Mouse (Mus musculus) intestine, embryonic 15.5 days (tissue): ENCODE measurements around the gene Elmod3. TPM values are rescaled to one million over a fixed set of nuclear protein-coding genes. Genes with fewer than 3 reads are reported as not detected.

Experiments used
- ATAC-seq: fragments of 200-750 bp; cut with Nextera tagmentation; 2 replicates; pipeline ENCODE4 v1.8.0; 2017; ENCODE audit warnings: moderate TSS enrichment, moderate library complexity
- H3K27ac ChIP-seq: fragments of 300-500 bp; sonication (generic); 2 replicates; pipeline ENCODE4 v1.5.1; 2015; ENCODE audit warnings: mild to moderate bottlenecking, inconsistent platforms
- H3K27me3 ChIP-seq: fragments of 300-500 bp; sonication (generic); replicated peaks from 2 replicates; pipeline ENCODE4 v1.6.1; 2015; ENCODE audit warnings: inconsistent platforms
- H3K36me3 ChIP-seq: fragments of 300-500 bp; sonication (generic); 2 replicates; pipeline ENCODE4 v1.6.1; 2015; ENCODE audit warnings: inconsistent platforms
- H3K4me1 ChIP-seq: fragments of 300-500 bp; sonication (generic); replicated peaks from 2 replicates; pipeline ENCODE4 v1.6.1; 2015; ENCODE audit warnings: inconsistent platforms
- H3K4me2 ChIP-seq: fragments of 300-500 bp; sonication (generic); replicated peaks from 2 replicates; pipeline ENCODE4 v1.6.1; 2015; ENCODE audit warnings: mild to moderate bottlenecking, inconsistent platforms
- H3K4me3 ChIP-seq: fragments of 300-500 bp; sonication (generic); replicated peaks from 2 replicates; pipeline ENCODE4 v1.5.1; 2015; ENCODE audit warnings: inconsistent platforms
- H3K9ac ChIP-seq: fragments of 300-500 bp; sonication (generic); 2 replicates; pipeline ENCODE4 v1.6.1; 2015; ENCODE audit warnings: inconsistent platforms
- H3K9me3 ChIP-seq: fragments of 300-500 bp; sonication (generic); 2 replicates; pipeline ENCODE4 v1.6.1; 2016; ENCODE audit warnings: inconsistent platforms
- WGBS: fragments of 180-500 bp; shearing (Covaris S2); methylation state at CpG from one replicate; pipeline ENCODE4 v1.1.7; 2015; 5-methylcytosine and 5-hydroxymethylcytosine counted together
- polyA plus RNA-seq: library from polyadenylated mRNA; unstranded; fragments of >200 nt; fragmentation: Nextera tagmentation; extraction: Ambion mirVana; gene quantifications from 2 replicates; pipeline ENCODE4 v1.2.1, GENCODE M21; 2015

Elmod3 gene
- polyA plus RNA-seq = 13.9 and 14.3 TPM in 2 replicates

DNA sequence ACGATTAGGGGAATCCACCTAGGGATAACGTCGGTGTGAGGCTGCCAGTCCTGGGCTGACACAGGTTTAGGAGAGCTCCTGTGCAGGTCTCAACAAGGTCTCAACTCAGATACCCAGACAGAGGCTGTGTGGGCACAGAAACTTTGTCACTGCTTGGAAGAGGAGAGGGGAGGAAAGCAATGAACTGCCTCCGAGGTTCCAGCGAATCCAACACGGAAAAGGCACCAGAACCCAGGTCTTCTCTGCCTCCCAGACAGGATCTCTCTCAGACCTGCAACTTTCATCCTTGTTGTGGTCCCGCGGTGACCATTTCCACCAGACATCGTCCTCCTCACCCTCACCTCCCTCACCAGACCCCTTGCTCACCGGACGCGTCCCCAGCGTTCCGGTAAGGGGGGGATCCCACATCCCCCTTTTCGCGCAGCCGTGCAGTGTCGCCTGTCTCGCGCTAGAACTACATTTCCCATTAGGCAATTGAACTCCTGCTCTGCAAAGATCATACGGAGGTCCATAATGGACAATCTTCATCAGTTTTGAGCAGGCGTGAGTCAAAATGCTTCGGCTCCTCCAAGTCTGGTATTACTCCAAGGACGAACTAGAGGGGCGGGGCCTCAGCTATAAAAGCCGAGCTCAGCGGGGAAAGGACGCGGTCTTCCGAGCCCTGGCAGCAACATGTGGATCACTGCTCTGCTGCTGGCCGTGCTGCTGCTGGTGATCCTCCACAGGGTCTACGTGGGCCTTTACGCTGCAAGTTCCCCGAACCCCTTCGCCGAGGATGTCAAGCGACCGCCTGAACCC, at the start of gene Elmod3, which contains the start of gene Retsat:
TSS of gene Elmod3 (minus strand) at position 458 of the 798 bp plus-strand sequence.
TSS of gene Retsat (plus strand) at position 520 of the 798 bp plus-strand sequence.
- ATAC-seq = peak; percentile 93
- H3K4me2 ChIP-seq = peak within 1 kb of the TSS; percentile 68
- peak within 1 kb of the TSS; percentile 54 for H3K4me3 ChIP-seq
- peak within 1 kb of the TSS; percentile 63 for H3K27ac ChIP-seq
- peak within 1 kb of the TSS; percentile 59 for H3K9ac ChIP-seq
- H3K4me1 ChIP-seq = peaks cover 4% of the 10 kb centered on the region; the same call in 1 of the 2 replicates
- no peaks in the 10 kb centered on the region for H3K27me3 ChIP-seq
- under 1% methylated on average over 38 of the region's 38 CpGs for WGBS
- no peaks in the 10 kb centered on the region for H3K9me3 ChIP-seq
- H3K36me3 ChIP-seq = no peaks in the 10 kb centered on the region

DNA sequence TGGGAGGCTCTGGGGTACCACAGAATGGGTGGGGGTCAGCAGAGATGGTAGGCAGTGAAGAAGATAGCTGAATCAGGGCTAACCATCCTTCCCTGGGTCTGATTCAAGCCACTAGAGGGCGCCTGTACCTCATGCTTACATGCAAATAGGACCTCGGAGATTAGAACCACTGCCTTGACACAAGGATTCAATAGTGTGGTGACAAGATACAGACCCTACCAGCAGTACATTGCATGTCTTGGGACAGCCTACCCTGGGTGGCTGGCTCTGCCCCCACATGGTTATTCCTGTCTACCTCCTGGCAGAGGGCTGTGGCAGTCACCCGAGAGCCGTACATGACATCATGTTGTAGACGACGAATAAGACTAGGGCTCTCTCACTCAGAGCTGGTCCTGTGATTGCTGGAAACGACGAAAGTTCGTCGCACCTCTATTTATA, 49.2 kb upstream of the Elmod3 start:
- WGBS = 46% methylated on average over 10 of the region's 10 CpGs
- peak; percentile 52 for ATAC-seq
- Histone ChIP-seq H3K9me3 (no peaks in the 10 kb centered on the region), H3K4me1 (peaks cover 16% of the 10 kb centered on the region; the same call in 1 of the 2 replicates), H3K9ac (no peak overlapping the region), H3K4me2 (no peak overlapping the region), H3K36me3 (no peaks in the 10 kb centered on the region), H3K27ac (no peak overlapping the region), H3K4me3 (no peak overlapping the region), H3K27me3 (no peaks in the 10 kb centered on the region)

DNA sequence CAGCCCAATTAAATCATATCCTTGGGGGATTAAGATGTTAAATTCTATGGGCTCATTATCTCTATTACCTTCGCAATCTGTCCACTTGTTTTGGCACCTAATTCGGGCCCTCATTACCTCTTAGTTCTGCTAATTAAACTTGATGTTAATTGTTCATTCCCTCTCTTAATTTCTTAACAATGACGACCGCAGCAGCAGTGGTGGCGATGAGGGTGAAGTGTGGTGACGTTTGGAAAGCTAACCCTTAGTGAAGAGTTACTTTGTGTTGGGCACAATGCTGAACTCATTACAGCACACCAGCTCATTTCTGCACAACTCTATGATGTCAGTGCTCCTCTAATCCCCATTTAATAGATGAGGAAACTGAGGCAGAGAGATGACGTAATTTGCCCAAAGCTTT, 47.2 kb upstream of the Elmod3 start:
- no peak for ATAC-seq
- H3K4me3 ChIP-seq = no peak overlapping the region
- no peaks in the 10 kb centered on the region for H3K27me3 ChIP-seq
- 91% methylated on average over 7 of the region's 7 CpGs for WGBS
- no peak overlapping the region for H3K4me2 ChIP-seq
- no peak overlapping the region for H3K9ac ChIP-seq
- H3K4me1 ChIP-seq = peaks cover 9% of the 10 kb centered on the region; the same call in 1 of the 2 replicates
- no peaks in the 10 kb centered on the region for H3K9me3 ChIP-seq
- no peak overlapping the region for H3K27ac ChIP-seq
- no peaks in the 10 kb centered on the region for H3K36me3 ChIP-seq

DNA sequence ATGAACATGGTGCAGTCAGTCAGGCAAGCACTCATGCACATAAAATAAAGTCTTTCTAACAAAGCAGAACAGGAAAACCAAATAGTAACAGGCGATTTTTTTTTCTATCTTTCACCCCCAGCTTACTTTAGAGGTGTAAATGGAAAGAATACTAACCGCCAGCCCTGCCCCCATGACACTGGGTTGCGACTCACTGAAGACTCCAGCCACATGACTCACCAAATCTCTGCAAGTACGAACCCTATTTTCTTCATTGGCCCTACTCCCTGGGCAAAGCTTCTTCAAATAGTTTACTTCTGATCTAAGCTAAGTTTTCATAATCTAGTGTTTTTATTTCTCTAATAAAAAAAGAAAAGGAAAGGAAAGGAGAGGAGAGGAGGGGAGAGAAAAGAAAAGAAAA, 46.4 kb upstream of the Elmod3 start:
- Histone ChIP-seq H3K4me3 (no peak overlapping the region), H3K9me3 (no peaks in the 10 kb centered on the region), H3K36me3 (no peaks in the 10 kb centered on the region), H3K4me1 (0 out of 2 replicates have a peak, but pooled peaks cover 5% of the 10 kb centered on the region), H3K4me2 (no peak overlapping the region), H3K9ac (no peak overlapping the region), H3K27me3 (no peaks in the 10 kb centered on the region), H3K27ac (no peak overlapping the region)
- no peak for ATAC-seq
- WGBS = 72% methylated on average over 4 of the region's 4 CpGs

DNA sequence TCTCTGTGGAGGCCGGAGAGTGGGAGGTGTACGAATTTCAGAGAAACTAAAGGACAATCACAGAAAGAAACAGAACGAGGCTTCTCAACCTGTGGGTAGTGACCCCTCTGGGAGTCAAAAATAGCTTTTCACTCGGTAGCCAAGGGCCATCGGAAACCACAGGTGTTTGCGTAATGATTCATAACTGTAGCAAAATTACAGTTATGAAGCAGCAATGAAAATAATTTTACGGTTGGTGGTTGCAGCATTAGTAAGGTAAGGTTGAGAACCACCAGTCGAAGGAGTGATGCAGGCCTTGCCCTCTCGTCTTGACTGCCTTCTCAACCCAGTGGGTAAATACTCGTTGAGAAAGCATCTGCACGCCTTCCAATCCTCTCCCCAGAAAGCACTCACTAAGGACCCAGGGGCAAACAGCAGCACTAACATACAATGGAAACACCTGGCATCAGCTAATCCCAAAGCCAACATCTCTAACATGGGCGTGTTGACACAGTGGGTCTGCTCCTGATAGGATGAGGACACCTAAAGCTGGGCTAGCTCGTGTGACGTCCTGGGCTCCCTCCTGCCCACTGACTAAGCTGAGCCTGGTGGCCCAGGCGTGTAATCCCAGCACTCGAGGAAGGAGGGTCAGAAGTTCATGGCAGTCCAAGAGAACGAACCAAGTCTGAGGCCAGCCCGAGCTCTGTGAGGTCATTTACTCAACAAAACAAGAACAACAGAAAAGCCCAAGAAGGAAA, 43.2 kb upstream of the Elmod3 start:
- H3K36me3 ChIP-seq = no peaks in the 10 kb centered on the region
- no peak overlapping the region for H3K4me3 ChIP-seq
- H3K27ac ChIP-seq = no peak overlapping the region
- 74% methylated on average over 18 of the region's 18 CpGs for WGBS
- no peak for ATAC-seq
- H3K27me3 ChIP-seq = no peaks in the 10 kb centered on the region
- no peak overlapping the region for H3K4me2 ChIP-seq
- no peaks in the 10 kb centered on the region for H3K9me3 ChIP-seq
- no peak overlapping the region for H3K9ac ChIP-seq
- H3K4me1 ChIP-seq = no peaks in the 10 kb centered on the region

DNA sequence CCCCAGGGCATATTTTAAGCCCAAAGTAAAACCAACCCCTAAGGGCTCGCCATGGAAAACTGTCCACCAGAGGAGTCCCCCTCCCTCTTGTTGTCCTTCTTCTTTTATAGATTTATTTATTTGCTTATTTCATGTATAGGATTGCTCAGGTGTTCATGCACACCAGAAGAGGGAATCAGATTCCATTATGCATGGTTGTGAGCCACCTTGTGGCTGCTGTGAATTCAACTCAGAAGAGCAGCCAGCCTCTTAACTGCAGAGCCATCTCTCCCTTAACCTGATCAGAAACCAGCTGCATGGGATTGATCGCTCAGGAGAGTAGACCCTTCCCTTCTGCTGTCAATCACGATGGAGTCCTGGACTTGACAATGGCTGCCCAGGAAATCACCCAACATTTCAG, 38.7 kb upstream of the Elmod3 start:
- Histone ChIP-seq H3K9ac (no peak overlapping the region), H3K36me3 (0 out of 2 replicates have a peak, but pooled peaks cover under 1% of the 10 kb centered on the region), H3K4me1 (peaks cover 3% of the 10 kb centered on the region), H3K4me3 (no peak overlapping the region), H3K27ac (no peak overlapping the region), H3K9me3 (no peaks in the 10 kb centered on the region), H3K27me3 (no peaks in the 10 kb centered on the region), H3K4me2 (no peak overlapping the region)
- no peak for ATAC-seq
- WGBS = 82% methylated on average over 3 of the region's 3 CpGs

DNA sequence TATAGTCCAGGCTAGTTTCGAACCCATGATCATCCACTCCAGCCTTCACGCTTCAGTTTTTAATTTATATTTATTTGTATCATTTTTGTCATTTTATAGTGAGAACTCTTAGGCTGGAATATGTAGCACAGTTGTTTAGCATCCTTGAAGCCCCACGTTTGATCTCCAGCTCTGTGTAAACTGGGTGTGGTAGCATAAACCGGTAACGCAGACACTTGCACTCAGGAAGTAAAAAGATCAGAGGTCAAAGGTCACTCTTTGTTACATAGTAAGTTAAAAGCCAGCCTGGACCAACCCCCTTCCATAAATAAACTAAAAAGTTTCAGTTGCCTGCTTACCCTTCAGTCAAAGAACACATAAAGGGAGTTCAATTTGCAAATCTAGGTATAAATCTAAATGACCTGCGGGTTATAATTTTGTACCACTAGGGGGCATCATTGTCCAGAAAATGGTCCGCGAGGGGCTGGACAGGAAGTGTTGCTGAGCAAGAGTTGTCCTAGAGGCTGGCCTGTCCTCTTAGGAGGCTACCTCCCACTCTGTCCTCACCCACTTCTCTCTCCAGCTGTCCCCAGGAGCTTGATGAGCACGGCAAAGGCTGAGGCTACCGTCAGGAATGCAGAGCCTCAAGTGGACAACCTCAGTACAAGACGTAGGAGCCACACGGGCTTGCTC, 37.7 kb upstream of the Elmod3 start:
- peak; percentile 71 for ATAC-seq
- peaks cover 3% of the 10 kb centered on the region for H3K4me1 ChIP-seq
- H3K36me3 ChIP-seq = peaks cover 5% of the 10 kb centered on the region; the same call in 1 of the 2 replicates
- no peaks in the 10 kb centered on the region for H3K9me3 ChIP-seq
- 35% methylated on average over 12 of the region's 12 CpGs for WGBS
- no peak overlapping the region for H3K27ac ChIP-seq
- no peak overlapping the region for H3K4me3 ChIP-seq
- H3K4me2 ChIP-seq = no peak overlapping the region
- no peak overlapping the region for H3K9ac ChIP-seq
- H3K27me3 ChIP-seq = no peaks in the 10 kb centered on the region

DNA sequence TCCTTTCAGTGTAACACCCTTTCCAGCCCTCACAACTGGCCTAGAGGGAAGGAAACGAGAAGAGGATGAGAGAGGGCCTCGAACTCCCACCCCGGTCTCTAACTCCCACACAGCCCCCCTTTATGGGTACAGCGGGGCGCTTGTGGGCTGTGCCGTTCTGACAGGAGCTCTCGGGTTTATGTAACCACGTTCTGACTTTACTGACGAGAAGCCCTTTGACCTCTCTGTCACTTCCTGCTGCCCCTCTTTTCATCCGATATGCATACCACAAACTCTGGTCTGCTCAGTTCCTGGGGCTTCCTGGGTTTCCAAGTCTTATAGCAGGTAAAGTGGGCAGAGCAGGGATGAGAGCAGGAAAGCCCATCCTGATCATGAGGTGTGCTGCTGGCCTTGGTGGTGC, 36.1 kb upstream of the Elmod3 start:
- Histone ChIP-seq H3K27ac (no peak overlapping the region), H3K4me1 (peaks cover 3% of the 10 kb centered on the region), H3K36me3 (peaks cover 13% of the 10 kb centered on the region; the same call in 1 of the 2 replicates), H3K4me2 (no peak overlapping the region), H3K27me3 (no peaks in the 10 kb centered on the region), H3K9ac (no peak overlapping the region), H3K9me3 (no peaks in the 10 kb centered on the region), H3K4me3 (no peak overlapping the region)
- no peak for ATAC-seq
- WGBS = 63% methylated on average over 10 of the region's 10 CpGs

DNA sequence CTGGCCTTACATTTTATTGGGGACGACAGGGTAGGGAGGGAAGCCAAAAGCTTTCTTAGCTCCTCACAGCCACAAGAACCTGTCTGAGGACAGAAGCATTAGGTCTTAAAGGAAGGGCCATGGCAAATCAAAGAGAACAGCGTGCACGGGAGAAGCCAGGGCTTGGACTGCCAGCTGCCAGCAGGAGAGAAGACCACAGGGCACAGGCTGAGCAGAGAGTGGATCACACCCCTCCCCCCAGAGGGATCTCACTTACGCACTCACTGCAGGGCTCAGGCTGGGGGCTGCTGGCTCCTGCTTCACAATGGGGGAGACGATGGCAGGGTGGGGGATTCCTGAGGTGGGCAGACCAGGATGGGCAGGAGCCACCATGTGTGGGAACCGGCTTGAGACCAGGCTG, 33.5 kb upstream of the Elmod3 start:
- Histone ChIP-seq H3K27ac (no peak overlapping the region), H3K36me3 (peaks cover 17% of the 10 kb centered on the region; the same call in 1 of the 2 replicates), H3K4me1 (peaks cover 3% of the 10 kb centered on the region), H3K4me3 (no peak overlapping the region), H3K4me2 (no peak overlapping the region), H3K9me3 (no peaks in the 10 kb centered on the region), H3K9ac (no peak overlapping the region), H3K27me3 (no peaks in the 10 kb centered on the region)
- ATAC-seq = no peak
- 85% methylated on average over 6 of the region's 6 CpGs for WGBS

DNA sequence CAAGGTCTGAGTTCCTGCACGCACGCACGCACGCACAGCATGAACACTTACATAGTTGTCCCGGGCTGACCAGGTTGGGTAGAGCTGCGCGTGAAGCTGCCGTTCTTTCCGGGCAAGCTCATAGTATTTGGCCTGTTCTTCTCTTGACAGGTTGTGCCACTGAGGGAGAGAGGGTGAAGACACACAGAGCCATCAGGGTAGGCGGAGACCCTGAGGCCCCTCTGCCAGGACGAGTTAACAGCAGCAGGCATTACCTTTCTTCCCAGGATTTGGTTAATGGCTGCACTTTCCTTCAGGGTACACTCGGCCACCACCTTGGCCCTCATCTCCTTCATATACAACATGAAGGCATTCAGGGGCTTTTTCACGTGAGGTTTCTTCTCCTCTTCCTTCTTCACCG, 32.7 kb upstream of the Elmod3 start:
- 87% methylated on average over 14 of the region's 14 CpGs for WGBS
- no peak overlapping the region for H3K27ac ChIP-seq
- no peak overlapping the region for H3K9ac ChIP-seq
- no peaks in the 10 kb centered on the region for H3K9me3 ChIP-seq
- ATAC-seq = no peak
- no peaks in the 10 kb centered on the region for H3K4me1 ChIP-seq
- no peak overlapping the region for H3K4me2 ChIP-seq
- H3K27me3 ChIP-seq = no peaks in the 10 kb centered on the region
- H3K36me3 ChIP-seq = peaks cover 17% of the 10 kb centered on the region; the same call in 1 of the 2 replicates
- H3K4me3 ChIP-seq = no peak overlapping the region

DNA sequence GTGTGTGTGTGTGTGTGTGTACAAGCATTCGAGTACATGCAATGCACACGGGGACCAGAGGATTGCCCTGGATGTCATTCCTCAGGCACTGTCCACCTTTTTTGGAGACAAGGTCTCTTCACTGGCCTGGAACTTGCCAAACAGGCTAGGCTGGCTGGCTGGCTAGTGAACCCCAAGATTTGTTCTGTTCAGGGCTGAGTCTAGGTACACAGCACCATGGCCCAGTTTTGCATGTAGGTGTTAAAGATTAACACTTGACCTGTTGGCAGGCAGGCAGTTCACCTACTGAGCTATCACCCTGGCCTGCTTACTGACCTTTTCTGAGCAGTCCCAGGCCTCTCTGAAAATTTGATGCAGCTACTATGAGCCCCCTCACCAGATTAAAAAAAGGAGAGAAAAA, 32.2 kb upstream of the Elmod3 start:
- Histone ChIP-seq H3K4me1 (no peaks in the 10 kb centered on the region), H3K27ac (no peak overlapping the region), H3K9ac (no peak overlapping the region), H3K4me2 (no peak overlapping the region), H3K36me3 (peaks cover 17% of the 10 kb centered on the region; the same call in 1 of the 2 replicates), H3K27me3 (no peaks in the 10 kb centered on the region), H3K9me3 (no peaks in the 10 kb centered on the region), H3K4me3 (no peak overlapping the region)
- WGBS = 68% methylated on average over 2 of the region's 2 CpGs
- no peak for ATAC-seq

DNA sequence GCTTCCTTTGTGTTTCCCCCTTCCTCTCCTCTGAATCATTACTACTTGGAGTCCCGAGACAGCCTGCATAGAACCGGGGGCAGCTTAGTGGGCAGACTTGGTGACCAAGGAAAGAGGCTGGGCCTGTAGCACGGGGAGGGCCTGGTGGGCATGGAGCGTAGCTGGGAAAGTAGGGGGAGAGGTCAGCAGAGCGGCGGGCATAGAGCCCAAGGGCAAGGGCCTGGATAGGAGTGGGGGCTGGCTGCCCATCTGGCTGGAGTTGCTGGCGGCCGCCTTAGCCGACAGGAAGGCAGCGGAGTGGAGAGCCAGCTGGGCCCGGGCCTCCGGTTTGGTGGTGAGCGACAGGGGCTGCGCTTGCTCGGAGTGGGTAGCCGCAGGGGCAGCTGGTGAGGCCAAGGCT, 29.1 kb upstream of the Elmod3 start:
- 90% methylated on average over 16 of the region's 16 CpGs for WGBS
- H3K36me3 ChIP-seq = peaks cover 17% of the 10 kb centered on the region; the same call in 1 of the 2 replicates
- ATAC-seq = no peak
- no peak overlapping the region for H3K4me3 ChIP-seq
- H3K27ac ChIP-seq = no peak overlapping the region
- no peaks in the 10 kb centered on the region for H3K4me1 ChIP-seq
- H3K4me2 ChIP-seq = no peak overlapping the region
- no peaks in the 10 kb centered on the region for H3K9me3 ChIP-seq
- H3K27me3 ChIP-seq = no peaks in the 10 kb centered on the region
- H3K9ac ChIP-seq = no peak overlapping the region
